Mouse (Mus musculus) macrophage (primary cell): ENCODE measurements around the gene Prkch. TPM values are rescaled to one million over a fixed set of nuclear protein-coding genes. Genes with fewer than 3 reads are reported as not detected.

Source experiments
- H3K27ac ChIP-seq: fragments of 350-480 bp; formaldehyde crosslinking; 2 replicates; pipeline ENCODE4 v1.9.0; 2021
- H3K36me3 ChIP-seq: fragments of 350-480 bp; formaldehyde crosslinking; 2 replicates; pipeline ENCODE4 v1.9.0; 2021; ENCODE audit errors: inconsistent target
- H3K4me3 ChIP-seq: fragments of 350-480 bp; formaldehyde crosslinking; 2 replicates; pipeline ENCODE4 v1.9.0; 2021; ENCODE audit errors: inconsistent target
- H3K79me2 ChIP-seq: fragments of 350-480 bp; formaldehyde crosslinking; 2 replicates; pipeline ENCODE4 v1.9.0; 2021; ENCODE audit errors: inconsistent target
- WGBS: methylation state at CpG from one replicate; pipeline ENCODE4 v1.1.7; 2026; ENCODE audit warnings: inconsistent platforms; ENCODE audit not compliant: missing documents; 5-methylcytosine and 5-hydroxymethylcytosine counted together
- polyA plus RNA-seq: library from polyadenylated mRNA; stranded (reverse); fragments of 250-400 nt; gene quantifications from 3 replicates; pipeline ENCODE4 v1.2.4, GENCODE M21; 2018; ENCODE audit warnings: inconsistent platforms

The Prkch gene
- polyA plus RNA-seq, 1 experiment from 2014 or later, result 37.2 TPM

GRCm38 (mm10) chr12:73801845-73802244 lies 217.2 kb downstream of the Prkch start:
- Histone ChIP-seq H3K4me3 (no peak overlapping the region), H3K36me3 (no peaks in the 10 kb centered on the region), H3K27ac (no peak overlapping the region), H3K79me2 (no peaks in the 10 kb centered on the region)
- WGBS, result 98% methylated on average over 8 of the region's 8 CpGs

GRCm38 (mm10) chr12:73802379-73803057 lies 217.9 kb downstream of the Prkch start:
- H3K4me3 ChIP-seq, result no peak overlapping the region
- no peak overlapping the region for H3K27ac ChIP-seq
- H3K79me2 ChIP-seq, result no peaks in the 10 kb centered on the region
- 92% methylated on average over 10 of the region's 10 CpGs for WGBS
- H3K36me3 ChIP-seq, result no peaks in the 10 kb centered on the region

DNA sequence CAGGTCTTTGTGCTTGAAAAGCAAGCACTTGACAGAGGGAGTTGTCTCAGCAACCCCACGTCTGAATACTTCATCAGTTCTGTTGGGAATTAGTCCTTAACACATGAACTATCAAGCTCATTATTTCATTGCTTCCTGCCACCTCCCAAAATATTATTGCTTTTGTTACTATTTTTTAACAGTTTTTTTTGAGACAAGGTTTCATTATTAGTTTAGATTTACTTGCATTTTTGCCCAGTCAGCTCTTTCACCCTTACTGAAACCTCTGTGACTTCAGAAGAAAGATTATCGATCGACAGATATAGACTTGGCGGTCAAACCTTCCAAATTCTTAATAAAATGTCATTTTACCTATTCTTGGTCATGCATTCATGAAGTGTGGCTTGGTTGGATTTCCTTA lies 219.3 kb downstream of the Prkch start:
- 95% methylated on average over 4 of the region's 4 CpGs for WGBS
- no peak overlapping the region for H3K27ac ChIP-seq
- H3K4me3 ChIP-seq, result no peak overlapping the region
- H3K79me2 ChIP-seq, result no peaks in the 10 kb centered on the region
- H3K36me3 ChIP-seq, result no peaks in the 10 kb centered on the region

GRCm38 (mm10) chr12:73805541-73805940 lies 220.9 kb downstream of the Prkch start:
- no peaks in the 10 kb centered on the region for H3K79me2 ChIP-seq
- H3K27ac ChIP-seq, result no peak overlapping the region
- no peak overlapping the region for H3K4me3 ChIP-seq
- H3K36me3 ChIP-seq, result no peaks in the 10 kb centered on the region
- 92% methylated on average over 2 of the region's 3 CpGs for WGBS

GRCm38 (mm10) chr12:73806003-73806402 lies 221.4 kb downstream of the Prkch start:
- WGBS, result 90% methylated on average over 5 of the region's 5 CpGs
- H3K4me3 ChIP-seq, result no peak overlapping the region
- H3K27ac ChIP-seq, result no peak overlapping the region

DNA sequence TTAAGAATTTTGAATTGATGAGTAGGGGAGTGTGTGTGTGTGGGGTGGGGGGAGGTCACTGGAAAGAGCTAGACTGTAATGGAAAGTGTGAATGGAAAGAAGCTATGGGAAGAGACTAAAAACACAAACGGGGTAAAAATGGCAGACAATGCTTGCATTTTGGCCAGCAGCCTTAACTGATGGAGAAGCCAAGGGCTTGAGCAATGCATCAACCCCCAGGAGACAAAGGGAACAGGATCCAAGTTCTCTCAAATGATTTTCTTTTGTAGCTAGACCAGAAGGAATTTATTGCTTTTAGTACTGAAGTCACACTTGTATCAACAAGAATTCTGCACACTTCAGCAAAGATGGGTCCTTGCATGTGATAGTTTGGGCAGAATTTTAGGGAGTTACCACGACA lies 222.6 kb downstream of the Prkch start:
- H3K36me3 ChIP-seq, result no peaks in the 10 kb centered on the region
- H3K27ac ChIP-seq, result no peak overlapping the region
- WGBS, result 92% methylated on average over 2 of the region's 2 CpGs

More at GRCm38 (mm10) chr12:73806003-73806402, 221.4 kb downstream of the Prkch start:
- Histone ChIP-seq H3K79me2 (no peaks in the 10 kb centered on the region), H3K36me3 (no peaks in the 10 kb centered on the region)

DNA sequence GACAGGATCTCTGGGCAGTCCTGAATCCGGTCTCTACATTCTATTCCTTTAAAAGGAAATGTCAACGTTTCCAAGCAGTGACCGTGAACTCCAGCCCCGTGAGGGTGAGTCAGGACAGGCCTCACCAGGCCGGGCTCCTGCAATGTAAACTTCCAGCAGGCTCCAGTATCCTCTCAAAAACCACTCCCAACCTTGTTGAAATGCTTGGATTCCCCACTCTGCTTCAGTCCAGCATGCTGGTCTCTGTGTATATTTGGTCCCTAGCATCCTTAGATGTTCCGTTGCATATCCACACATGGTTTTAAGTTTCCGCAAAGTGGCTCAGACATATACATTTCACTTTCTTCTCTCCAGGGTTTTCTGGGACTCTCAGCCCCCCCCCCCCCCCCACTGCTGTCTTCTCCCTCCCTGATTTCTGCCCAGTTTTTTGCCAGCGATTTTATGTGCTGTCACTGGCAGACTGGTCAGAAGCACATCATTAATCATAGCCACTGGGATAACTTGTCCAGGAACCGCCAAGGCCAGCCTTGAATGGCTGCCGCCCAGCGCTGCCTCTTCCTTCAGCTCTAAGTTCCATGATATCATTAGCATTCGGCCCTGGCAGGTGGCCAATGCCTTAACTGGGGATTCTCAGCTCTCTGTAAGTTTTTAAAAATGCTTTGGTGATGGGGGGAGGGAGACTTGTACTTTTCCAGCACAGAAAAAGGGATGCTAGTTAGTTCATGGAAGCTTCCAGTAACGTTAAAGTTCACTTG lies 225.6 kb downstream of the Prkch start:
- H3K36me3 ChIP-seq, result no peaks in the 10 kb centered on the region
- no peak overlapping the region for H3K27ac ChIP-seq
- no peak overlapping the region for H3K4me3 ChIP-seq
- 91% methylated on average over 13 of the region's 13 CpGs for WGBS
- H3K79me2 ChIP-seq, result no peaks in the 10 kb centered on the region

More for the DNA sequence above, 222.6 kb downstream of the Prkch start:
- Histone ChIP-seq H3K79me2 (no peaks in the 10 kb centered on the region), H3K4me3 (no peak overlapping the region)

DNA sequence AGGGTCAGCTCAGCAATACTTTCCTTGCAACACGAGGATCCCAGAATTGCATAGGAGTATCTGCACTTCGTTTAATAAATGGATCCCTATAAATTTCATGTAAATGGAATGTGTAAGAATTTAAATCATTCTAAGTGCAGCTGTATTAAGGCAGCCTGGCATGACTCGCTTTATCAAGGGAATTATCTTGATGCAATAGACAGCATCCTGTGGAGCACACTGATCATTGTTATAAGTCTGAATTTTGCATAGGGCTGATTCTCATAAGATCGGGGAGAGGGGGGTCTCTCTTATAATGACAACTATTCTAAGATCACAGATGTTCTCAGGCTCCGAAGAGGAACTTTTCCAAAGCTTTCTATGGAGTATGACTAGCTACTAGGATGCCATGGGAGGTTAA lies 226.3 kb downstream of the Prkch start:
- no peaks in the 10 kb centered on the region for H3K79me2 ChIP-seq
- no peak overlapping the region for H3K4me3 ChIP-seq
- 95% methylated on average over 5 of the region's 5 CpGs for WGBS

DNA sequence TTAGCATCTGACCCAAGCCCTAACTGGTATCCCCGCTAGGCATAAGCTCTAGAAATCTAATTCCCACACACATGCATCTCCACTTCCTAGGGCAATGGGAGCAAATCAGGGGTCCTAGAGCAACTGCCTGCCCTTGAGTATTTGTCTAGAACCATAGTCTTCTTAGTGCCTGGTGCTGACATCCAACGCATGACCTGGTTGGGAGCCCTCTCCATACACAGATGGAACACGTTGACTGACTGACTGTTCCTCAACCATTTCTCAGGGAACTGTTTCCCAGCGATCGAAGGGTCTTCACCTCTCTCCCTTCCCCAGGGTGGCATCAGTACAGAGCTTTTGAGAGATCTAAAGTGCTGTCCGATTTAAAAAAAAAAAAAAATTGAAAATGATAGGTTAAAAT lies 227.6 kb downstream of the Prkch start:
- Histone ChIP-seq H3K79me2 (no peaks in the 10 kb centered on the region), H3K4me3 (no peak overlapping the region), H3K27ac (no peak overlapping the region), H3K36me3 (no peaks in the 10 kb centered on the region)
- 94% methylated on average over 4 of the region's 6 CpGs for WGBS

More for the DNA sequence above, 226.3 kb downstream of the Prkch start:
- H3K27ac ChIP-seq, result no peak overlapping the region
- H3K36me3 ChIP-seq, result no peaks in the 10 kb centered on the region

DNA sequence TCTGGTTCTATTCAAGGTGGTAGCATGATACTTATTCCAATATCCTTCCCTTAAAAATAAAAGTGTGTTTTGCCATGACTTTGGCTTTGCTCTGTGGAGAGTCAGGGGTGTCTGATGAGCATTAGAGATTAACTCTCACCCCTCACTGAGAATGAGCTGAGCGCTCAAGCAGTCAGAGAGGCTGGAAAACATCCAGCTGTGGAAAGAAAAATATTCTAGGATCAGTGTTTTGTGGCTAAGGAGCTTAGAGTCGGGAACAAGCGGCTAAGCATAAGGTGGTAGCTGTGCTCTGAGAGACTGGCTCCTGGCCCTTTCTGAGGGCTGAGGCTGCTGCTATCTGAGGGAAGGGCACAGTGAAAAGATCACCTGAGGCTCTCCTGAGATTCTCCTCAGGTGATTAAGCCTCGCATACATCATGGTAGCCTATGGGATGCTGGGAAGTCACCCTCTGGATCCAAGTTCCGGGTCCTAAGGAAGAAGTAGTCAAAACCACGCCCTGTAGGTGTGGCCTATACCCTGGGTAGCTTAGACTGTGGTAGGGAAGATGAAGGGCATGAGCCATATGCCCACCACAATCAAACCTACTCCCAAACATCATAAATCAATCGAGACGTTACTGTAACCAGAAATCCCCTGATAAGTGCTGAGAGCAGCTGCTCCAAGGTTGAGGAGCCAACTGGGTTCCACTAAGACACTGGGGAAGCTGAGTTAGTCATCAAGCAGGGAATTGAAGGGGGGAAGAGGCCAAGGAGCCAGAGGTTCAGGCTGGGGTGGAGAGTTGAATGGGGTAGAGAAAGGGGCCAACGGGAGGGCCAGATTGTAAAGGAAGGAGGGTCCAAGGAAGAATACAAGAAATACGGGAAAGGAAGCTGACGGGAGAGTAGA lies 228.7 kb downstream of the Prkch start:
- no peaks in the 10 kb centered on the region for H3K36me3 ChIP-seq
- no peak overlapping the region for H3K4me3 ChIP-seq
- 90% methylated on average over 11 of the region's 11 CpGs for WGBS
- H3K79me2 ChIP-seq, result no peaks in the 10 kb centered on the region
- no peak overlapping the region for H3K27ac ChIP-seq

- 95% methylated on average over 5 of the region's 5 CpGs for WGBS
- Histone ChIP-seq H3K36me3 (no peaks in the 10 kb centered on the region), H3K79me2 (no peaks in the 10 kb centered on the region), H3K27ac (no peak overlapping the region), H3K4me3 (no peak overlapping the region)
Observed at GRCm38 (mm10) chr12:73814056-73814735, 229.6 kb downstream of the Prkch start.

DNA sequence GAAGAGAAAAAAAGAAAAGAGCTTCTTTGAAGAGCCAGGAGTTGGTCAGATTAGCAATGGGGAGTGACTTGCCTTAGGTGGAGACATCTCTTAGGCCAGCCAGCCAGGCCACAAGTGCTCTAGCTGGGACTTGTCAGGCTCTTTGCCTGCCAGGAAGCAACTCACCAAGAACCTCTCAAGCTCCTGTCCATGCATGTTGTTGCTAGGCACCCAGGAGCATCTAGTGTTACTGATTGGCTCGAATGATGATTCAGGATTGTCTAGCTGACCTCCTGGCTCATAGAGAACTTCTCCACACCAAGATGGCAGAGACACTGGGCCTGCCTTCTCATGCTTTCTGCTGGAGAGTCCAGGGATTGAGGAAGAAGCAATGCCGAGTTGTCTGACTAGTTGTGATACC lies 230.3 kb downstream of the Prkch start:
- no peaks in the 10 kb centered on the region for H3K79me2 ChIP-seq
- H3K27ac ChIP-seq, result no peak overlapping the region
- H3K36me3 ChIP-seq, result no peaks in the 10 kb centered on the region
- WGBS, result 100% methylated on average over 2 of the region's 2 CpGs
- H3K4me3 ChIP-seq, result no peak overlapping the region

DNA sequence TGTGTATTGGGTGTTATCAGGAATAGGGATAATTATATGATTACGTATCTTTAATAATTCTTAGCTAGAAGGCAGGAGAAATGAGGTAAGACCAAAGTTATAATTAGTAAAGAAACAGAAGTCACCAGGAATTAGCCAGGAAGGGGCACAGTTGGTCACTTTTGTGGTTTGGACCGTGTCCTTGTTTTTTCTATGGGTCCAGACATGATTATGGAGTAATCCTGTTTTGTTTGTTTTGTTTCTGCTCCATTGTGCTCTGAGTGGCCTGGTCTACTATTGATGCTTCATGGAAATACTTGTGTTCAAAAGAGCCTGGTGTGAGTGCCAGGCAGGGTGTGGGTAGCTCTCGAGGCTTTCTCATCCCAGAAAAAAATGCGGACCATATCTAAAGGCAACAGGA lies 230.9 kb downstream of the Prkch start:
- no peaks in the 10 kb centered on the region for H3K79me2 ChIP-seq
- H3K4me3 ChIP-seq, result no peak overlapping the region
- WGBS, result 79% methylated on average over 4 of the region's 4 CpGs

GRCm38 (mm10) chr12:73815892-73816291 lies 231.3 kb downstream of the Prkch start:
- Histone ChIP-seq H3K36me3 (no peaks in the 10 kb centered on the region), H3K79me2 (no peaks in the 10 kb centered on the region), H3K27ac (no peak overlapping the region), H3K4me3 (no peak overlapping the region)
- 78% methylated on average over 1 of the region's 2 CpGs for WGBS

More for the DNA sequence above, 230.9 kb downstream of the Prkch start:
- H3K27ac ChIP-seq, result no peak overlapping the region
- H3K36me3 ChIP-seq, result no peaks in the 10 kb centered on the region
